Mouse (Mus musculus) urinary bladder, adult 2 months (tissue): Measurements from ENCODE around the gene Hoxa6. TPM values are rescaled to one million over a fixed set of nuclear protein-coding genes. Genes with fewer than 3 reads are reported as not detected.

Experiments used
- DNase-seq: peaks from one replicate; pipeline ENCODE4 v3.0.0; 2022; ENCODE audit warnings: low spot score
- polyA plus RNA-seq: library from polyadenylated mRNA; depleted of rRNA; stranded (reverse); fragments of >200 nt; gene quantifications from 2 replicates; pipeline ENCODE4 v1.2.3, GENCODE M21; 2012

Gene Hoxa6
- polyA plus RNA-seq, 1 experiment = 1.7 TPM

DNA sequence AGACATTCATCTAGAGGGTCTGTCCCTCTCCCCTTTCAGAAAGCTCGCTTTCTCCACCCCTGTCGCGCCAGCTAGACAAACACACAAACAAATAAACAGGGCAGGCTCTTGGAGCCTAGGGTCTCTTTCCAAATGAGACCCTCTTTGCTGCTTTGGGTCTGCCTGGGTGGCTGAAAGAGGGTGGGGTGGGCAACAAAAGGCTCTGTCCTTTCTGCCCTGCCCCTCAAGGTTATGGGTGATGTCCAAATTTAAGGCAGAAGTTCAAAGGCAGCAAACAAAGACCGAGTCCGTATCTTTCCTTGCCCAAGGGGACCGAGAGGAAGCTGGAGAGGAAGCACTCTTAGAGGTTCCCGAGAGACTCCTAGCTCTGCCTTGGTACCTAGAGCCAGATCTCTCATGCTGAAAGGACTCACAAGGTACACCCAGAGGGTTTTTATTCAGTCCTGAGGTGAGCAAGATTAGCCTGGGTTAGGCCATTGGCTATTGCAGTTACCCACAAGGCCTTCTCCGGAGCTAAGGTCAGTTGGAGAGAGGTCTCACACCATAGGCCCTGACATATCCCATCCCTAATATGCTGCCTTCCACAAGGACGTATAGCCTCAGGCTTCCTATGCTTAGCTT, 32.6 kb upstream of the Hoxa6 start:
- DNase-seq = peak; percentile 25

DNA sequence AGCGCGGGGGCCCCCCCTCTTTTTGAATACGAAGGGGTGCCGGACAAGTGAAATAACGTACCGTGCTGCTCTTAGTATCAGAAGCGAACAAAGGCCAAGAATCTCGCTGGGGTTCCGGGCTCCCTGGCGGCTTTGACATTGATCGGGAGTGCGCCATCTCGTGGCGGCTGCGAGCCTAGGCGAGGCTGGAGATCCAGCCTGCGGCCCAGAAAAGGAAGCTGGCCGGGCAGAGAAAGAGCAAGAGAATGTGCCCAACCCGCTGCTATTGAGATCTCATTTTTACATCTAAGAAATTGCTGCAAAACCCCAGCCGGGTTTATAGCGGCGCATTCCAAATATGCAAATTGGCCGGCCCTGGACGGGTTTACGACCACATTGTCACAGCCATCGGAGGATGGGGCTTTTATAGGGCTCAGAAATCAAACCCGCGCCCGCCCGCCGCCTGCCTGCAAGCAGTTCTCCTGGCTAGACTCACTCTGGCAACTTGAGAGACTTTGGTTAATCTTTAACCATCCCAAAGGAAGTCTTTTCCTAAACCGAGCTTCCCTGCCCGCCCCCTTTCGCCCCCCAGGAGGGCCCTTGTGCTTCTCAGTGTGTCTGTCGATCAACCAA, 32.0 kb upstream of the Hoxa6 start, which contains the start of gene Hoxa10:
Gene Hoxa10, minus strand, starts transcription at position 466 of the 612 bp plus-strand sequence.
- DNase-seq = peak; percentile 86

DNA sequence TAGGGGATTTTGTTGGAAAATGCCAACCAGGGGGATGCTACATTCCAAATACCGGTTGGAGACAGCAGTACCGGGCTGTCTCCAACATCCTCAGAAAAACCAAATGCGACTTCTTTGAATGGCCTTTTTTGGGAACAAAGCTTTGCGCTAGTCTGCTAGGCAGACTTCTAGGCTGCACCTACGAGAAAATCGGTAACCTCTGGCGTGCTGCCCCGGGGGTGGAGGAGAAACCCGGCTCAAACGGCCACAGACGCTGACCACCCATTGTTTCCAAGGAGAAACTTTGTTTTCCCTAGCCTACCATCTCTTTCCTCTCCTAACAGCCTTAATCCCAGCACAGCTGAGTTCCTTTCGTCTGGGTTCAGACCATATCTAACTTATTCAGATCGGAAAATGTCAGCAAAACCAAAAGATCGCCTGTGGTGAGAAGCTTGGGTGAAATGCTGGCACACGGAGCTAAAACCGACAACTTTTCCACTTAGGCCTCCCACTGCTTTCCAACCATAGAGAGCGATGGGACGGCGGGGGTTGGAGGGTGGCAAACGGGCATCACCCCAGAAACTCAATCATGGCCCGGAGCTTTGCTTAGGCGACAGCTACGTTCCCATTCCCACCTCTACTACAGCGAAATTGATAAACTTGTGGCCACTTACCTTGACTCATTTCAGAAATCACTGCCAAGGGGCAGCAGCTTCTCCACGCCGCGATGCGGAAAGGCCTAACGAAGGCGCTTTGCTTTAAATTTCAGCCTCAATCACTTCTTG, 31.3 kb upstream of the Hoxa6 start:
- DNase-seq = peak; percentile 40

DNA sequence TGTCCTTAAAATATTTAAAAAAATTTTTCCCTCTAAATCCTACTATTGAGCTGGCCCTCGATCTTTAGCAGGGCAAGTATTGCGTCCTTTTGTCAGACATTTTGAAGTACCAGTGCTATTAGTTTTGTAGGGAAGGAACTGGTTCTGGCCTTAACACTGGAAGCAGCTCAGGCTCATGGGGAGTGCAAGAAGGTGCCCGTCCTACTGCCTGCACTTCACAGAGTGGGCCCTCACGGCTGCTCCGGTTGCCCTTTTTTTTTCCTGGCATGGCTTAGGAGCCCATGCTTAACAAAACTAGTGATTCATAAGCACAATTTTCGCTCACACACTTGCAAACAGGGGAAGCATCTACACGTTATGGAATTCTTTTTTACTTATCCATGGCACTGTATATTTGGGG, 30.5 kb upstream of the Hoxa6 start:
- peak; percentile 28 for DNase-seq

DNA sequence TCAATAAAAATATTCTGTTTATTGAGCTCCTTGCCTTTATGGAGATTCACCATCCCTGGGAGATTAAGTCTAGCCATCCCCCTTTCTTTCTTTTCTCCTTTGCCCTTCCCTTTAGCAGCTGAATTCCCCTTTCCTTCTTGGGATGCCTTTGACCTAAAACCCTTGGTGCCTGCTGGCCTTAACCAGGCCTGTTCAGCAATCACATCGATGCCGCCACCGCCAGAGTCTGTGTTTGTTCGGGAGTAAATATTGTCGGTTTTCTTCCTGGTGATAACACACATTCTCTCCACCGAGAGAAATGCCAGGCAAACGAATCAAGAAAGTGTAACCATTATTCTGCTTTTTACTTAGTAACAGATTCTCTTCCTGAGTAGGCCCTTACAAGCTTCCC, 29.6 kb upstream of the Hoxa6 start:
- peak; percentile 28 for DNase-seq

DNA sequence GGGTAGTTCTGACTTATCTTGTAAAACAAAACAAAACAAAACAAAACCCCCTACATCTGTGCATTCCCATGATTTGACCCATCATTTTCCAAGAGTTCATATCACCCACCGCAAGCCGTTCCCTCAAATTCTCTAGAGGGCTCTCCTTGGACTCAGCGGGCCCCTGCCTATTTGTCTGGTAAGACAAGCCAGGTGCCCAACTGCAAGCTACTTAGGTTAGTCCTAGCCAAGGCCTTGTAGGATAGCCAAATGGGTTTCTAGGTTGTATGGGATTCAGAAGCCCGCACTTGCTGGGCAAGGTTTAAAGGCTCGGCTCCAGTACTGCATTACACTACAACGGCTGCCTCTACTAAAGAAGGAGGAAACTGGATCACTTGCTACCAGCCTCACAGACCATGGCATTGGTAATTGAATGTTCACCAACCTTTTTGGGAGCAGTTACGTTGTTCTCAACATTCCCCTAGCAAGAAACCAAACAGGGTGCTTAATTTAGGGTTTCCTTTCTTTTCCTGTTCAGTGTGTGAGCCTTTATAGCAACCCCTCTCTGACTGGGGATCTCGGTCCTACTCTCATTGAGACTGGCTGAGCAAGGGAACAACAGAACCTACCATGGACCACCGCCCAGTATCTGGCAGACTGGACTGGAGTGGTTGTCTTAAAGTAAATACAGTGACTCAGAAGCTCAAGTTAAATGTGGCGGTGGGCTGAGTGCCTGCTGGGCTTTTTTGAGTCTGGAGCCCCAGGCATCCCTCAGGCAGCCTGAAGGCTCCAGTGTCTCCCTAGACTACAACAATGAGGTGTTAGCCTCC, 29.0 kb upstream of the Hoxa6 start:
- DNase-seq = peak; percentile 32

DNA sequence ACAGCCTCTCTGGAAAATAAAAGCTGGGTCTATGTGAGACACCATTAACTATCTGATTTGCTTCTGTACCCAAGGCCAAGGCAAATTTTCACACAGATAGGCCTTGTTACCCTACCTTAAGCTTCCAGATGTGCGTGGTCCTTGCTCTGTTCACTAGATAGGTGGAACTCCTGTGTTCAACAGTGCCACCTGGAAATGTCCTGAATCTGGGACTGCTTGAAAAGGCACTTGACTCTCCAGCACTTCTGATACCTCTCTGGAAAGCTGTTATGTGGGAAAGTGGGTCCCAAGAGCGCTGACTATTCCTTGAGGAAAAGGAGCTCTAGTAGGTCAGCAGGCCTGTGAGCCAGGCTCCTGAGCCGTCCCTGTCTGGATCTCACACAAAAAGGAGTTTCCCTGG, 28.3 kb upstream of the Hoxa6 start:
- DNase-seq = peak; percentile 26

DNA sequence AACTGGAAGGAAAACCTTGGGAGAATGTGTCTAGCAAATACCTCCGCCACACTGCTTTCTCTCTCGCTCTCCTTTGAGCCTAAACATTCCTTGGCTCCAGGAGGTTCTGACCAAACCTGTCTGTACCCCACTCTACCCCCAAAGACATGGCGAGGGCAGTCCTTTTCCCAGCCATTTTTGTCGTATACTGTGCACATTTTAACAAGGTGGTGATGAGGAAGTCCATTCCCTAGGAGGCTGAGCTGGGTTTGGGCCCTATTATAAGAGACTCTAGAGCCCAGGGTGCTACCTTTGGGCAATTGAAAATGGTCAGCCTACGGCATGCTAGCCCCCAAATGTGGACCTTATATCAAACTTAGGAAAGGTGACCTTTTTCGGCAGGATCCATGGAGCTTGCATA, 27.3 kb upstream of the Hoxa6 start:
- peak; percentile 23 for DNase-seq

DNA sequence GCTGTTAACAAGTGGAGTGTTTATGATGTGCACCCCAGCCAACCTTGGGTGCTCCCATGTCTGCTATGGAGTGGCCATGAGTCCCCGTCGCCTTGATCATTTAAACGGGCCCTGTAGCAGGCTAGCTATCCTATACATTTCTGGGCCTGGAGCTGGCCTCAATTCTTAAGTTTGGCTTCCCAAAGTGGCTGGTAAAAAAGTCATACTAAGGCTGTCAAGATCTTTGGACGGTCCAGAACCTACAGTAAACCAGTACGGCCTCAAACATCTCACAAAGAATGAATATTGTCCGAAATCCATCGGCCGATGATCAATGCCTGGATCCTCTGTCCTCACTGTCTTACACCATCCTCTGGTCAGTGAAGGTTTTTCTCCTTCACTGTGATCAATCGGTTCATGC, 26.7 kb upstream of the Hoxa6 start:
- DNase-seq = no peak

DNA sequence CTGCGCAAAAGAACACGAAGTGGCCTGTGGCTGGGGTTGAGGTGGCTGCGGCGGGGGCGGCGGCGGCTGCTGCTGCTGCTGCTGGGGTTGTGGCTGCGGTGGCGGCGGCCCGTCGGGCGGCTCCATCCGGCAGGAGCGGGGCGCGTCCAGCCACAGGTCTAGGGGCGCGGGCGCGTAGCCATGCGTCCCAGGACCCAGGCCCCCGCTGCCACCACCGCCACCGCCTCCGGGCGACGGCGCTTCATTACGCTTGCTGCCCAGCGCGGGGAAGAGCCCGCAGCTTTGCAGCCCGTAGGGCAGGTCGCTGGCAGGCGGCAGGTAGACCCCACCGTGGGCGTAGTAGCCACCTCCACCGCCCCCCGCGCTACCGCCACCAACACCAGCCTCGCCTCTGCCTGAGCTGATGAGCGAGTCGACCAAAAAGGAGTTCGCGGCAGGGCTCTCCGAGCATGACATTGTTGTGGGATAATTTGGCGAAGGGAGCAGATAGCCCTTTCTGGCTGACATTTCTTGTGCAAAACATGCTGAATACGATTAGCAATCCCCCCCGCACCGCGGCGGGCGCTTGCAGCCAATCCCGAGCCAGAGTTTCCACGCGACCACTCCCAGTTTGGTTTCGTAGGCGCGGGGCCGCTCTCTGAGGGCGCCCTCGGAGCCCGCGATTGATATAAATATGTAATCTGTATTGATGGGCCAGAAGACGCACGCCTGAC, 26.1 kb upstream of the Hoxa6 start:
- DNase-seq = peak; percentile 72

DNA sequence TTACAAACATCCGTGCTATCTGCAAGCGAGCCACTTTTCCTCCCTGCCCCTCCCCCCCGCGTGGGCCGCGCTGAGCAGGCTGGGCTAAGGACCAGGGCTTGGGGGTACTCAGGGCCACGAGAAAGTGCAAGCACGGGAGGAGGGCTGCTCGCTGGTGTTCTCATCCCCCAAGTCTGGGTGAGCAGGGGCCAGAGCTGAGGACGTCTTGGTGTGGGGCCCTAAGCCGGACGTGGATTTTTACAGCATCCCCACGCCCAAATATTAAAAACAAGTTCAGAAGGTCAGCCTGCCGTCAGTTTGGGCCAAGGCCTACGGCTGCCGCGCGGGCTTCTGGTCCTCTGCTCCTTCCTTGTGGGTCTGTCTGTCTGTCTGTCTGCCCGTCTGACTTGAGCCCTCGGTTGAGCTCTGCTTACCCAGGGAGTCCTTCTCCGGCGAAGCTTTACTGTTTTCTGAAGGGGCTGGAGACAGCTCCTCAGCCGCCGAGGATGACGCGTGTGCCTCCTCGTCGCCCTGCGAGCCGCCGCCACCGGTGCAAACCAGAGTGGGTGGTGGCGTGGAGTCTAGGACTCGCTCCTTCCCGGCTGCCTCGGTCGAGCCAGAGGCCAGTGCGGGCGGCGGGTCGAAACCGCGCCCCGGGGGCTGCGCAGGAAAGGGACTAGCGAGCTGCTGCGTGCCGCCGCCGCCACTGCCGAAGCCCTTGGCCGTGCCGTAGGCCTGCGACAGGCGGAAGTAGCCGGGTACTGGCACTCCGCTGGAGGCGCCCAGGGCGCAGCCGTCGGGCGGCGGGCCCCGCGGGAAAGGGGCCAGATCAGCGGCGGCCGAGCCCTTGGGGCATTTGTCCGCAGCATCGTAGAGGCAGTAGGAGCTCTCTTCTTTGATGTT, 25.3 kb upstream of the Hoxa6 start:
- DNase-seq = peak; percentile 83

DNA sequence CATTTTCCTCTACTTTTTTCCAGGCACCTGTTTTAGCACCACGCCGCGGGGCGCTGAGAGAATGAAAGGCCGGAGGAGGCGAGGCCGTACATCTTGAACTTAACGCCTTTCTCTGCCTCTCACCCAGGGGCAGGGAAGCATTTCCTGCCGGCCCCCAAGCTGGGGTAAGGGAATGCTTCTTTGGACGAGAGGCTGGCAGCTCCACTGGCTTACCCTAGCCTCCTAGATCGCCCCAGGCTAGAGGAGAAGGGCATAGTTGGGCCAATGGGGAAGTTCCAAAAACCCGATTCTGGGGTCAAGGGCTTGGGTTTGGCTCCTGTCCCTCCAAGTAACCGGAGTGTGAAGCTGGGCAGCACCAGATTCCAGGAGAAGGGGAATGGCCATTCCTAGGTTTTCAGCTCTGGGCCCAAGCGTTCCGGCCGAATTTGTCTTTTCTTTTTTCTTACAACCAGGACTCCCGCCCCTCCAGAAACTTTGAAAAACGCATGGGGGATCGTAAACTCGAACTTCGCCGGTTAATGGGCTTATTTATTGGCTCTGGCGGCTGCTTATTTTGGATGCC, 24.5 kb upstream of the Hoxa6 start:
- peak; percentile 54 for DNase-seq

DNA sequence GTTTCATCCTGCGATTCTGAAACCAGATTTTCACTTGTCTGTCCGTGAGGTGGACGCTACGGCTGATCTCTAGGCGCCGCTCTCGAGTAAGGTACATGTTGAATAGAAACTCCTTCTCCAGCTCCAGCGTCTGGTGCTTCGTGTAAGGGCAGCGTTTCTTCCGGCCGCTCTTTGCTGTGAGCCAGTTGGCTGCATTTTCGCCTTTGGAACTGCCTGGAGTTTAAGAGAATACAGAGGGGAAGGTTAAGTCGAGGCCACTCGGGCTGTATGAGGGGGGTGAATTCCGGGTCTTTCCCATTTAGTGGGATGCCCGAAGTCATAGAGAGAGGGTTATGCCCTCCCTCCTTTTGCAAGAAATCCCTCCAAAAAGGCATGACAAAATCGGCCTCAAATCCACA, 24.0 kb upstream of the Hoxa6 start:
- peak; percentile 41 for DNase-seq

DNA sequence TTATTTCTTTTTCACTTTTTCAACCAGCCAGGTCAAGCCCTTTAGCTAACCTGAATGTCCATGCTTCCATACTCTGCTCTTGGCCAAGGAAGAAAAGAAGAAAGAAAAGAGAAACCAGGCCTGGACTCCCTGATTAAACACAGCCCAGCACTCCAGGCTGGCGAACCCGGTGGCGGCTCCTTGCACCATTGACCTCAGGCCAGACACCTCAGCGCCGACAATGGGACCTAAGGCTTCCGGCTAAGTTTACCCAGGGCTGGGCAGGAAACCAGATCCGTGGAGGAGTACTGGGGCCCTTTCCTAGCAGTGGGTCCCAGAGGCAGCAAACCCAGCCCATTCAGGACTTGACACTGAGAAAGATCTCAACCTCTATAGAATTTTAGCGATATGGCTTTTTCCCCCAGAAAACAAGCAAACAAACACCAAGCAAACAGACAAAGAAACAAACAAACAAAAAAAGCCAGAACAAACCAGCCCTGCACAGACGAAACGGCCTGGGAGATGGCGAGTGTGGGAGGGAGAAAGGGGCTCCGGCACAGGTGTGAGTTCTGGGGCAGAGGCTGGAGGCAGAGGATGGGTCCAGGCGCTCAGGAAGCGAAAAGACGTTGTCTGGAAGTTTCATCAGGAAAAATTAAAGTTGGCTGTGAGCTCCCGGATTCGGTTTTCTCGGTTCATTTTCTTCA, 23.5 kb upstream of the Hoxa6 start:
- DNase-seq = peak; percentile 46

DNA sequence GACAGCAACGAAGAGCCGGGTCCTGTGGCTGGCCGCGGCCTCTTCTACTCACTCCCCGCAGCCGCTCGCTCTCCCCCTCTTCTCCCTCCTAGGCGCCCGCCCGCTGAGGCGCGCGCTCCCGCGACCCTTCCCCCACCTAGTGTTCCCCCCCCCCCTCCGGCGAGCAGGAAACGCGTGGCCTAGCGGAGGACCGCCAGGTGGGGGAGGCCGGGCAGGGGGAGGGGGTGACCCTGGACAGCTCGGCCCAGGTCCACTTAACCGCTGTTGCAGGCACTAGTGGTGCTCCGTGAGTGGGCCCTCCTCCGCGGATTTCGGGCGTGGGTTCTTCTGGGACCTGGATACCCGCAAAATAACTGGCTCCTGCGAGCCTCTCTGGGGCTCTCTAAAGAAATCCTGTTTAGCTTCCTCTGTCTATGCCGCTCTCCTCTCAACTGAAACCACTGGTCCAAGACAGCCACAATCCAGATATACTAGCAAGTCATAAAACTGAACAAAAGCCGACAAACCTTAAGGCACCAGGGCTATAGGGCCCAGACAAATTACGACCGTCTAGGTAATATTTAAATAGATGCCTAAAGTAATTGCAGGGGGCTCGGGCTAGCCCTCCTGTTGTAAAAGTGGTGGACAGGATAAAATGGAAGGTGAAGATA, 22.1 kb upstream of the Hoxa6 start, which contains the start of gene Hoxa9:
Gene Hoxa9, minus strand, starts transcription at position 574 of the 650 bp plus-strand sequence.
- DNase-seq = peak; percentile 59

DNA sequence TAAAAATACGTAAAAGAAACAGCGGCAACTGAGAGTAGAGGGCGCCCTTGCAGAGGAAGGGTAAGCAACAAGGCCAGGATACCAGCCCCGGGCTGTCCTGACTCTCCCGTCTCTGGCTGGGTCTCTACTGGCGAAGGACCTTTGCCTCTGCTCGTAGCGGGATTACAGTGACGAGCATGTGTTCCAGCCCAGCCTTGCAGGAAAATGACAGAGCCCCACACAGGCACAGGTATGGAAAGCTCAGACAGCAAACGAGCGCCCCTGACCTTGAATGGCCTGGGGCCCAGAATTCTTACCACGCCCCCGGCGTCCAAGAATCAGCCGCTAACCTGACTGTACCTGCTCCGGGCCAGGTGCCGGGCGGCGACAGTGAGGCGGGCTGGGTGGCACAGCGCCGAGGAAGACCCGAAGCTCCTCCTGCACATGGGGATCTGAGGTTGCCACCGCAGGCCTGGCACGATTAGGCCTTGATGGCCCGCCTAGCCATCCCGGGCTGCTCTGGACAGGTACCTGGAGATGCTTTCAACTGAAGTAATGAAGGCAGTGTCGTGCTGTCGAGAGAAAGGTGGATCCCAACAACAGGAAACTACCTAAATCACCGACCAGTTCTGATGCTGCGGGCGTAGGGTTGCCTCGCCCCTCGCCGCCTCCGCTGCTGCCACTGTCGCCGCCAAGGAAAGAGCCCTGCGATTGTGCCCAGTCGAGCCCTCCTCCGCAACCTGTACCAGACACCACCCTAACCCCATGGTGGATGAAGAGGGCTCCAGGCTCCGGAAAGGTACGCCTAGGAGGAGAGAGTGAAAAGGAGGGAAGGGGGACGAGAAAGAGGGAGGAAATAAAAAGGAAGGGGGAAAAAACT, 21.3 kb upstream of the Hoxa6 start:
- DNase-seq = peak; percentile 74

DNA sequence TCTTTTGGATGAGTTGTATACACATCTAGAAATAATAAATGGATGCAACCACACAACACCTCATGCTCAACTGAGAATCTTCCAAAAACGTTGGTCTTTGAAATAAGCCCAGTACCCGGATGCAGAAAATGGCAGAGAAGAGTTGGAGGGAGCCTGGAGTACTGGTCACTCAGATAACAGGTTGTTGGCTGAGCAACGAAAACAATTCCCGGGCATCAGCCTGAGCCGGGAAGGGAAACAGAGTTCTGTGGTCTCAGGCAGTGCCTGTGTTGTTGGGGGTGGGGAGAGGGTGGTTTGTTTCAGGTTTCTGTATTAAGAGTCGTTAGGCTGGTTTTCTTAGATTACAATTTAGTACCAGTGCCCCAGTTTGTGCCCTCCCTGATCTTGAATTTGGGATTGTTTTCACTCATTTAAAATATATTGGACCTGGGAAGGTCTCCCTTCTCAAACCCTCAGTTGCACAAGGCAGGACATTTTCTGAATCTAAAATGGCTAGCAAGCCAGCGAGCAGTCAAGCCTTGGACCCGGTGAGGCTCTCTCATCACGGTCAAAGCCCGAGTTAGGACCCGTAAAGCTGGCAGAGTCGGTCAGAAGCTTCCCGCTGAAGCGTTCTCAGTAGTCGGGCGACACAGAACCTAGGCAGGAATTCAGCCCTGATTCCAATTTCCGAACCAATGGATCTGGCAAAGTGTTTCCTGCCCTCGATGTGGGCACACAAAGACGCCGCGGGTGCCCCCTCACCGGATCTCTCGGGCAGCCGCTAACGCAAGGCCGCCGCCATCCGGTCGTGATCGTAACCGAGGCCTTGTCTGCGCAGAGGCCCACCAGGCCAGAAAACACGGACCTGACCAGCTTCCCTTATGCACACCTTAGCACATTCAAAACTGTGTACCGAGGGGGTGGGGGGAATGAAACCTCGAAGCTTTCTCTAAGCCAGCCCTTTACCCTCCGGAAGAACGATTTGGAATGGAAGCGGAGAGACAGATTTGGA, 20.2 kb upstream of the Hoxa6 start:
- peak; percentile 66 for DNase-seq
